Mouse (Mus musculus): Measurements from ENCODE around the gene Adamtsl3.
A peak's percentile ranks its signal among the peaks of the same experiment; 100 is the strongest.

Adamtsl3 gene

DNA sequence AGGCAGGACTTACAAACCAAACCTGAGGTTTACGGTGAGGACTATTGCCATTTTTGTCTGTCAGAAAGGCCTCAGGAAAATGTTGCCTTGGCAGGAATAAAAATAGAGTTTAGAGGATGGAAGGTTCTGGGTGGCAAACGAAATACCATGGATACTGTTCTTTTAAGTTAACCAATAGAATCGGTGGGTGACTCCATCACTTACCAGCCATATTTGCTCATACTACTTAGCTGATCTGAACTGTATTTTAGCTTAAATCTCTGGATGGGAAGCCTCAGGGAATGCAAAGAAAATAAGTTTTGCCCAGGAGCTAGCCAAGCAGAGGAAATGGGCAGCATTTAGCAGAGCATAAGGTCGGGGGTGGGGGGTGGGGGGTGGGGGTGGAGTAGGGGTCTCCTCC, 312.4 kb downstream of the Adamtsl3 start:
- DNase-seq (ENCODE audit: low read depth, low spot score), result no peak

DNA sequence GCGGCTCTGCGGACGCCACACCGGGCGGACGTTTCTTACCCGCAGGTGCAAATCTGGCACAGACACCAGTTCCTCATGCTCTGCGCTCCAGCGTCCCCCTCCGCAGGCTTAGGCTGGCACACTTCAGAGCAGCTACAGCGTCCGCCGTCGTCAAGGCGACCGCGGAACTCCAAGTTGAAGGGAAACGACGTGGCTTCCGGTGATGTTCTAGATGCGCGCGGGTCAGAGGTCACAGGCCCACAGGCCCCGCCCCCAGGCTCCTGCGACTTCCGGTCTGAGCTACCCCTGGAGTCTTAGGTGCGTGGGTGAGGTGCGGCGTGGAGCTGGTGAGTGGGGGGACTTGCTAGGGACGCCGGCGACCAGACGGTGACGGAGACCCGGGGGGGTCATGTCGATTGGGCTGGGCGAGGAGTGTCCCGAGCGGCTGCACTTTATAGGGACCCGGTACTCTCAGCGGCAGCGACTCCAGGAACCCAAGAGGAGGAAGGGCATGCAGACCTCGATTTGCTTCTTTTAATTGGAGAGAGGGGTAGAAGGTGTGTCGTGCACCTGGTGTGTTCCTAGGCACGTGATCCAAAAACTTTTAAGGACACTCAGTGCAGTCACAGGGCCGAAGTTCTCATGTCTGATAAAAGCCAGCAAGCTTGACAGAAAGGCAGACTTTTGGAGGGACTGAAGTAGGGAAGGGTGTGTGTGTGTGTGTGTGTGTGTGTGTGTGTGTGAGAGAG, 313.0 kb downstream of the Adamtsl3 start, which contains the start of the genes Saxo2 and Efl1:
Saxo2 (minus strand) TSS at position 176 of the 728 bp plus-strand sequence.
Efl1 (plus strand) TSS at position 262 of the 728 bp plus-strand sequence.
- peak; percentile 98 for DNase-seq (ENCODE audit: low read depth, low spot score)

DNA sequence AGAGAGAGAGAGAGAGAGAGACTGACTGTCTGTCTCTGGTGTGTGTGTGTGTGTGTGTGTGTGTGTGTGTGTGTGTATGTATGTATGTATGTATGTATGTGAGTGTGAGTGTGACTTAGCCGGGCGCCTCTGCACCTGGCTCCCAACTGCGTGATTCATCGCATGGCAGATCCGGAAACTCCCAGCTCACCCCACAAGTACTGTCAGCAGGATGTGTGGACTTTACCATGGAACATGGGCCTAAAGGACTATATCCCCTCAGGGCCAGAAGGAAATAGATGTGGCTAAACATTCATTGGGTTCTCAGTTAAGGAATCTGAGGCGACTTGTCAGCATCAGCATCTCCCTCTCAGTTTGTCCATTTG, 313.6 kb downstream of the Adamtsl3 start:
- peak; percentile 65 for DNase-seq (ENCODE audit: low read depth, low spot score)
